Mouse (Mus musculus) adrenal gland, adult 8-10 months (tissue): ENCODE results near the gene Vmn1r128. TPM values are rescaled to one million over a fixed set of nuclear protein-coding genes. Genes with fewer than 3 reads are reported as not detected.
"Not testable (repeated sequence)": the region's sequence is repeated elsewhere in the genome, so short reads cannot be mapped to it uniquely, and the experiment has no call there.

ENCODE experiments used
- DNase-seq: peaks from one replicate; pipeline ENCODE4 v3.0.0; 2022
- total RNA-seq, 4 experiments: library from RNA; stranded (reverse); gene quantifications; 2 replicates each; pipeline ENCODE4 v1.2.4; 2022

Vmn1r128 gene
- total RNA-seq, result not detected

DNA sequence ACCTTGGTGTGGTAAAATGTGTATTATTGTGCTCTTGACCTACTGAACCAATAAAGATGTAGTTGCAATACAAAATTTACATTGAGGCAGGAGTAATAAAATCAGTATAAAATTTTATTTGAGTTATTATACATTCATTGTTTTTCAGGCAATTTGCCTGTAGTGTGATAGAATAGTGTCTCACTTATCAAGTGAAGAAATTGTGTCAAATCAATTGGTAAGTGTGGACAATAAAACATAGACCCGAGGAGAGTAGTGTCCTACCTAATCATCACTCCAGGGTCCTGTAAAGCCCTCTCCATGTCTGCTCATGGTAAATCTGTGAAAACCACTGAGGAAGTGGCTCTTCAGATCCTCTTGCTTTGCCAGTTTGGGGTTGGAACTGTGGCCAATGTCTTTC lies at the start of gene Vmn1r128:
Vmn1r128 (plus strand) TSS at position 301 of the 400 bp plus-strand sequence.
- not testable (repeated sequence) for DNase-seq

DNA sequence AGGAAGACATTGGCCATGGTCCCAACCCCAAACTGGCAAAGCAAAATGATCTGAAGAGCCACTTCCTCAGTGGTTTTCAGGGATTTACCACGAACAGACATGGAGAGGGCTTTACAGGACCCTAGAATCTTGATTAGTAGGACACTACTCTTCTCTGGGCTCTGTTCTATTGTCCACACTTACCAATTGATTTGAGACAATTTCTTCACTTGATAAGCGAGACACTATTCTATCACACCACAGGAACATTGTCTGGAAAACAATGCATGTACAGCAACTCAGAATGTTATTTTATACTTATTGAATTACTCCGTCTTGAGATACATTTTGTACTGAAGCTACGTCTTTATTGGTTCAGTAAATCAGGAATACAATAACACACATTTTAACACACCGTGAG lies 47.8 kb upstream of the Vmn1r128 start, which contains the start of gene Vmn1r126:
Vmn1r126 (minus strand) TSS at position 101 of the 400 bp plus-strand sequence.
- not testable (repeated sequence) for DNase-seq

DNA sequence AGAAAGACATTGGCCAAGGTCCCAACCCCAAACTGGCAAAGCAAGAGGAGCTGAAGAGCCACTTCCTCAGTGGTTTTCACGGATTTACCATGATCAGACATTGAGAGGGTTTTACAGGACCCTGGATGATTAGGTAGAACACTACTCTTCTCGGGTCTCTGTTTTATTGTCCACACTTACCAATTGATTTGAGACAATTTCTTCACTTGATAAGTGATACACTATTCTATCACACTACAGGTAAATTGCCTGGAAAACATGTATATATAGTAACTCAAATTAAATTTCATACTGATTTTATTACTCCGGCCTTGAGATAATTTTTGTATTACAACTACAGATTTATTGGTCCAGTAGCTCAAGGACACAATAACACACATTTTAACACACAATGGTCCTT lies 29.4 kb upstream of the Vmn1r128 start, which contains the start of gene Vmn1r127:
Vmn1r127 (minus strand) TSS at position 101 of the 400 bp plus-strand sequence.
- not testable (repeated sequence) for DNase-seq

DNA sequence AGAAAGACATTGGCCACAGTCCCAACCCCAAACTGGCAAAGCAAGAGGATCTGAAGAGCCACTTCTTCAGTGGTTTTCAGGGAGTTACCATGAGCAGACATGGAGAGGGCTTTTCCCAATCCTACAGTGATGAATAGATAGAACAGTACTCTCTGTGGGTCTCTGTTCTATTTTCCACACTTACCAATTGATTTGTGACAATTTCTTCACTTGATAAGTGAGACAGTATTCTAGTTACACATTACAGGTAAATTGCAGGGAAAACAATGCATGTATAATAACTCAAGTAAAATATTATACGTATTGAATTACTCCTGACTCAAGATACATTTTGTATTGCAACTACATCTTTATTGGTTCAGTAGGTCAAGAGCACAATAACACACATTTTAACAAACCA lies 12.0 kb downstream of the Vmn1r128 start, which contains the start of gene Vmn1r129:
Vmn1r129 (minus strand) TSS at position 101 of the 400 bp plus-strand sequence.
- DNase-seq, result not testable (repeated sequence)

Other genes starting within 250 kb of the Vmn1r128 start
- not detected for gene Vmn1r122, start 215.2 kb upstream of the Vmn1r128 start, total RNA-seq
- gene Vmn1r123, start 187.2 kb upstream of the Vmn1r128 start, total RNA-seq, result not detected
- gene Gm5157, start 158.9 kb upstream of the Vmn1r128 start, total RNA-seq, result not detected
- gene Vmn1r124, start 88.8 kb upstream of the Vmn1r128 start, total RNA-seq, result not detected
- gene Vmn1r125, start 77.2 kb upstream of the Vmn1r128 start, total RNA-seq, result not detected
- not detected for gene Vmn1r126, start 47.9 kb upstream of the Vmn1r128 start, total RNA-seq
- not detected for gene Vmn1r127, start 29.5 kb upstream of the Vmn1r128 start, total RNA-seq
- gene Vmn1r129, start 11.9 kb downstream of the Vmn1r128 start, total RNA-seq, result not detected
- gene Gm6882, start 83.4 kb downstream of the Vmn1r128 start, total RNA-seq, result not detected
- gene Vmn1r130, start 162.4 kb downstream of the Vmn1r128 start, total RNA-seq, result not detected
- not detected for gene Vmn1r131, start 196.7 kb downstream of the Vmn1r128 start, total RNA-seq